Mouse (Mus musculus): ENCODE data around the gene St6galnac3.

St6galnac3 gene

GRCm38 (mm10) chr3:153463849-153464248 lies 261.1 kb downstream of the St6galnac3 start:
- DNase-seq (ENCODE audit: low spot score) = no peak

- no peak for DNase-seq (ENCODE audit: low spot score)
Observed at GRCm38 (mm10) chr3:153460173-153460572, 264.8 kb downstream of the St6galnac3 start.

GRCm38 (mm10) chr3:153458593-153458992 lies 266.4 kb downstream of the St6galnac3 start:
- no peak for DNase-seq (ENCODE audit: low spot score)

GRCm38 (mm10) chr3:153457701-153458100 lies 267.3 kb downstream of the St6galnac3 start:
- no peak for DNase-seq (ENCODE audit: low spot score)

- no peak for DNase-seq (ENCODE audit: low spot score)
Observed at GRCm38 (mm10) chr3:153457203-153457602, 267.8 kb downstream of the St6galnac3 start.

- no peak for DNase-seq (ENCODE audit: low spot score)
Observed at GRCm38 (mm10) chr3:153456227-153456626, 268.7 kb downstream of the St6galnac3 start.

GRCm38 (mm10) chr3:153453127-153454049 lies 271.6 kb downstream of the St6galnac3 start:
- no peak for DNase-seq (ENCODE audit: low spot score)

GRCm38 (mm10) chr3:153452299-153452996 lies 272.5 kb downstream of the St6galnac3 start:
- no peak for DNase-seq (ENCODE audit: low spot score)

GRCm38 (mm10) chr3:153441329-153441728 lies 283.6 kb downstream of the St6galnac3 start:
- DNase-seq (ENCODE audit: low spot score) = no peak

- DNase-seq (ENCODE audit: low spot score) = no peak
Observed at GRCm38 (mm10) chr3:153436076-153437021, 288.6 kb downstream of the St6galnac3 start.

GRCm38 (mm10) chr3:153433010-153433409 lies 292.0 kb downstream of the St6galnac3 start:
- DNase-seq (ENCODE audit: low spot score) = no peak

GRCm38 (mm10) chr3:153432053-153432816 lies 292.7 kb downstream of the St6galnac3 start:
- DNase-seq (ENCODE audit: low spot score) = no peak

- no peak for DNase-seq (ENCODE audit: low spot score)
Observed at GRCm38 (mm10) chr3:153429840-153430239, 295.1 kb downstream of the St6galnac3 start.

GRCm38 (mm10) chr3:153421918-153422290 lies 303.1 kb downstream of the St6galnac3 start:
- no peak for DNase-seq (ENCODE audit: low spot score)

- no peak for DNase-seq (ENCODE audit: low spot score)
Observed at GRCm38 (mm10) chr3:153421060-153421917, 303.7 kb downstream of the St6galnac3 start.

- DNase-seq (ENCODE audit: low spot score) = no peak
Observed at GRCm38 (mm10) chr3:153419331-153419730, 305.6 kb downstream of the St6galnac3 start.

- DNase-seq (ENCODE audit: low spot score) = no peak
Observed at GRCm38 (mm10) chr3:153417001-153417400, 308.0 kb downstream of the St6galnac3 start.

- no peak for DNase-seq (ENCODE audit: low spot score)
Observed at GRCm38 (mm10) chr3:153416383-153416782, 308.6 kb downstream of the St6galnac3 start.

GRCm38 (mm10) chr3:153414132-153414531 lies 310.8 kb downstream of the St6galnac3 start:
- DNase-seq (ENCODE audit: low spot score) = no peak

- no peak for DNase-seq (ENCODE audit: low spot score)
Observed at GRCm38 (mm10) chr3:153409286-153409685, 315.7 kb downstream of the St6galnac3 start.
